Mouse (Mus musculus): ENCODE data around the gene Traf4.

- TF ChIP-seq CTCF (IDR thresholded peaks at IDR 0.05; ENCODE audit: low read depth) (no peak), EP300 (IDR thresholded peaks at IDR 0.05; ENCODE audit: low read depth) (no peak)
Observed at GRCm38 (mm10) chr11:78167257-78167959, 2.0 kb upstream of the Traf4 start.

All from liver, embryonic 14.5 days (tissue).